Mouse (Mus musculus) lung, postnatal 0 days (tissue): ENCODE measurements around the gene Slc12a3.

Source experiments
- CTCF ChIP-seq: IDR thresholded peaks from 2 replicates; pipeline ENCODE4 v1.5.1; 2016; ENCODE audit warnings: antibody characterized with exemption, mild to moderate bottlenecking
- EP300 ChIP-seq: IDR thresholded peaks from 2 replicates; pipeline ENCODE4 v1.6.1; 2016; ENCODE audit warnings: antibody characterized with exemption, mild to moderate bottlenecking, control low read depth

GRCm38 (mm10) chr8:94409523-94409922, 80.5 kb downstream of the Slc12a3 start:
- TF ChIP-seq EP300: no peak
- no peak for TF ChIP-seq CTCF
